Mouse (Mus musculus) liver, embryonic 14.5 days (tissue): ENCODE data around the gene Cfap221. TPM values are rescaled to one million over a fixed set of nuclear protein-coding genes. Genes with fewer than 3 reads are reported as not detected.

ENCODE experiments used
- ATAC-seq: fragments of 200-750 bp; cut with Nextera tagmentation; 2 replicates; pipeline ENCODE4 v1.8.0; 2017; ENCODE audit warnings: moderate number of reproducible peaks, mild to moderate bottlenecking, moderate library complexity; ENCODE audit not compliant: insufficient read depth
- DNase-seq, 3 experiments: peaks; one replicate each; pipeline ENCODE4 v3.0.0-alpha.2; 2012 to 2013; ENCODE audit warnings: low read depth in 3 of 3, low spot score in 3 of 3
- H3K27ac ChIP-seq: fragments of 300-500 bp; sonication (generic); 2 replicates; pipeline ENCODE4 v1.5.1; 2014; ENCODE audit warnings: moderate library complexity, mild to moderate bottlenecking, control low read depth, inconsistent platforms
- H3K27me3 ChIP-seq: fragments of 300-500 bp; sonication (generic); 2 replicates; pipeline ENCODE4 v1.6.1; 2014; ENCODE audit warnings: mild to moderate bottlenecking, low read length, moderate library complexity; ENCODE audit not compliant: control insufficient read depth, insufficient read depth
- H3K36me3 ChIP-seq: fragments of 300-500 bp; sonication (generic); replicated peaks from 2 replicates; pipeline ENCODE4 v1.6.1; 2014; ENCODE audit warnings: low read depth; ENCODE audit not compliant: control insufficient read depth, insufficient read depth
- H3K4me1 ChIP-seq, 2 experiments: fragments of 200-500 bp in 1 of 2; fragments of 300-500 bp in 1 of 2; sonication (generic) in 1 of 2; replicated peaks; 2 replicates each; pipeline ENCODE4 v1.6.1; 2012 to 2014; ENCODE audit warnings: antibody characterized with exemption in 1 of 2, inconsistent platforms in 1 of 2, low read length in 1 of 2; ENCODE audit not compliant: control insufficient read depth in 2 of 2, insufficient read depth in 2 of 2
- H3K4me2 ChIP-seq: fragments of 300-500 bp; sonication (generic); 2 replicates; pipeline ENCODE4 v1.6.1; 2014; ENCODE audit warnings: low read depth, mild to moderate bottlenecking, control low read depth, moderate library complexity
- H3K4me3 ChIP-seq, 2 experiments: fragments of 200-500 bp in 1 of 2; fragments of 300-500 bp in 1 of 2; sonication (generic) in 1 of 2; 2 replicates each; pipeline ENCODE4 v1.5.1; 2012 to 2014; ENCODE audit warnings: low read depth in 2 of 2, low read length in 2 of 2, mild to moderate bottlenecking in 2 of 2, control low read depth in 1 of 2, inconsistent platforms in 1 of 2, moderate library complexity in 1 of 2; ENCODE audit not compliant: insufficient read depth in 1 of 2
- H3K9ac ChIP-seq: fragments of 300-500 bp; sonication (generic); replicated peaks from 2 replicates; pipeline ENCODE4 v1.6.1; 2014; ENCODE audit warnings: mild to moderate bottlenecking, control low read depth, moderate library complexity
- H3K9me3 ChIP-seq: fragments of 300-500 bp; sonication (generic); 2 replicates; pipeline ENCODE4 v1.6.1; 2016; ENCODE audit warnings: low read length, mixed read lengths; ENCODE audit not compliant: control insufficient read depth
- CTCF ChIP-seq: IDR thresholded peaks from 2 replicates; pipeline ENCODE4 v1.5.1; 2016; ENCODE audit warnings: antibody characterized with exemption, low read depth, control low read depth
- EP300 ChIP-seq: IDR thresholded peaks from 2 replicates; pipeline ENCODE4 v1.6.1; 2016; ENCODE audit warnings: antibody characterized with exemption, low read depth
- WGBS: fragments of 180-500 bp; shearing (Covaris S2); extraction: QIAGEN DNeasy Blood & Tissue Kit; methylation state at CpG from one replicate; pipeline ENCODE4 v1.1.7; 2014; ENCODE audit not compliant: insufficient replicate concordance; 5-methylcytosine and 5-hydroxymethylcytosine counted together
- polyA plus RNA-seq, 2 experiments: library from polyadenylated mRNA; depleted of rRNA in 1 of 2; stranded (reverse) in 1 of 2; unstranded in 1 of 2; fragments of >200 nt; fragmentation: Nextera tagmentation in 1 of 2; extraction: Ambion mirVana in 1 of 2; gene quantifications; 2 replicates each; pipeline versions ENCODE4 v1.2.1 to v1.2.3; 2012 to 2014

Cfap221 gene
- polyA plus RNA-seq, 2 experiments, result not detected

DNA sequence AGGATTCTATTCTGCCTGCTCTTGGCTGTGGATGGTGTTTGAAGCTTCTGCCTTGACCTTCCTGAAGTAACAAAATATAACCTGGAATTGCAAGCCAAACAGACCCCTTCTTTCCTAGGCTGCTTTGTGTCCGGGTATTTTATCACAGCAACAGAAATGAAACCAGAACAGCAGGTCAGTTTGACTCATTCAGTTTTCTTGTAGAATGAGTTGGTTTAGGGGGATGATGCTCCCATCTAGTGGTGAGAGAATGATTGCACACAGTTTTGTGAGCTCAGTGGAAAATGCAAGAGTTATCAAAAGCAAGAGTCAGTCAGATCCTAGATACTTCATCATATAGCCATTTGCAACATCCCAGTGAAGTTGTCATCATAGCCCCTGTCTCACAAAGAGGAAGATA lies 67.3 kb downstream of the Cfap221 start:
- DNase-seq, result no peak
- ATAC-seq, result no peak
- Histone ChIP-seq H3K4me3 (no peak overlapping the region), H3K9ac (no peak overlapping the region), H3K27ac (no peak overlapping the region), H3K4me2 (no peak overlapping the region), H3K36me3 (no peaks in the 10 kb centered on the region), H3K9me3 (no peaks in the 10 kb centered on the region), H3K27me3 (no peaks in the 10 kb centered on the region), H3K4me1 (no peaks in the 10 kb centered on the region)
- WGBS, result 45% methylated on average over 1 of the region's 1 CpGs
- TF ChIP-seq EP300 (no peak), CTCF (peak; percentile 27; the same call in 1 of the 2 replicates)

DNA sequence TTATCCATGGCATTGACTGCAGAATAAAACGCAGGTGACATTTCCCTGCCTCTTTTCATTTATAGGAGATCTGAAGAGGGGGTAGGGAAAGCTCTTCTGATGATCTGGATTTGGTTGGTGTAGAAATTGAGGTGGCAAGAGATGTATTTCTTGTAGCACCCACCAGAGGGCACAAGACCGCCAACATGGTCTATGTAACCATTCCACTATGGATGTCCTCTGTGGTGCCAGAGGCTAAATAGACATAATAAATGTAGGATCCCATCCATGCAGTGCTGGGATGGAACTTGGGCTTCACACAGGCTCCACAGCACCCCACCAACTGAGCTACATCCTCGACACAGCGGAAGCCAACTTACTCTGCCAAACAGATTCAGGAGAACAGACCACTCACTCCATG lies 77.7 kb downstream of the Cfap221 start:
- peaks cover 0 to 6% of the 10 kb centered on the region in 2 experiments; a peak in 3 of 4 replicates for H3K4me1 ChIP-seq
- TF ChIP-seq EP300, result no peak
- TF ChIP-seq CTCF, result peak; percentile 64
- no peaks in the 10 kb centered on the region for H3K36me3 ChIP-seq
- no peaks in the 10 kb centered on the region for H3K9me3 ChIP-seq
- 49% methylated on average over 4 of the region's 4 CpGs for WGBS
- no peak overlapping the region for H3K4me2 ChIP-seq
- no peak overlapping the region for H3K9ac ChIP-seq
- H3K27ac ChIP-seq, result no peak overlapping the region
- ATAC-seq (no peak), DNase-seq (no peak)
- no peak overlapping the region for H3K4me3 ChIP-seq
- no peaks in the 10 kb centered on the region for H3K27me3 ChIP-seq

DNA sequence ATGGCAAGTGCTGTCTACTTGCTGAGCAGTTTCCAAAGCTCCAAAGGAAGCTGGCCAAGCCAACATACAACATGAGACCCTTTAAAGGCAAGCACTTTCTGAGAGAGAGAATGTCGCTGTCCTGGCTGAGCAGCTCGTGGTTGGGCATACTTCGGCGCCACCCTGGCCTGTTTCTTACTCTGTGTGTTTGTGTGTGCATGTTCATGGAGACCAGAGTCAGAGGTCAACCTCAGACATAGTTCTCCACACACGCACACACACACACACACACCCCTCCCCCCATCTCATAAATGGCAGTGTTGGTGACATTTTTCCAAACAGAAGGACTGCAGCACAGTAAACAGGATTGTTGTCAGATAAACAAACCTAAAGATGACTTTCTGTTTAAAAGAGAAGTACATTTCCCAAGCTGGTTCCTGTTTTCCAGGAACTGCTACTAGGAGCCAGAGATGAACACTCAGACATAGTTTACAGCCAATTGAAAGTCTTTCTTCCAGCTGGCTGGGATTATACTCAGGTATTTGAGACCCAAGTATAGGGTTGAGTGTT lies 80.1 kb downstream of the Cfap221 start:
- Histone ChIP-seq H3K4me1 (peaks cover 0 to 15% of the 10 kb centered on the region in 2 experiments; a peak in 3 of 4 replicates), H3K36me3 (no peaks in the 10 kb centered on the region), H3K27ac (no peak overlapping the region), H3K27me3 (no peaks in the 10 kb centered on the region), H3K4me3 (no peak overlapping the region), H3K9ac (no peak overlapping the region), H3K9me3 (no peaks in the 10 kb centered on the region), H3K4me2 (no peak overlapping the region)
- ATAC-seq, result no peak
- 59% methylated on average over 5 of the region's 5 CpGs for WGBS
- DNase-seq, result no peak
- TF ChIP-seq CTCF (no peak), EP300 (no peak)

DNA sequence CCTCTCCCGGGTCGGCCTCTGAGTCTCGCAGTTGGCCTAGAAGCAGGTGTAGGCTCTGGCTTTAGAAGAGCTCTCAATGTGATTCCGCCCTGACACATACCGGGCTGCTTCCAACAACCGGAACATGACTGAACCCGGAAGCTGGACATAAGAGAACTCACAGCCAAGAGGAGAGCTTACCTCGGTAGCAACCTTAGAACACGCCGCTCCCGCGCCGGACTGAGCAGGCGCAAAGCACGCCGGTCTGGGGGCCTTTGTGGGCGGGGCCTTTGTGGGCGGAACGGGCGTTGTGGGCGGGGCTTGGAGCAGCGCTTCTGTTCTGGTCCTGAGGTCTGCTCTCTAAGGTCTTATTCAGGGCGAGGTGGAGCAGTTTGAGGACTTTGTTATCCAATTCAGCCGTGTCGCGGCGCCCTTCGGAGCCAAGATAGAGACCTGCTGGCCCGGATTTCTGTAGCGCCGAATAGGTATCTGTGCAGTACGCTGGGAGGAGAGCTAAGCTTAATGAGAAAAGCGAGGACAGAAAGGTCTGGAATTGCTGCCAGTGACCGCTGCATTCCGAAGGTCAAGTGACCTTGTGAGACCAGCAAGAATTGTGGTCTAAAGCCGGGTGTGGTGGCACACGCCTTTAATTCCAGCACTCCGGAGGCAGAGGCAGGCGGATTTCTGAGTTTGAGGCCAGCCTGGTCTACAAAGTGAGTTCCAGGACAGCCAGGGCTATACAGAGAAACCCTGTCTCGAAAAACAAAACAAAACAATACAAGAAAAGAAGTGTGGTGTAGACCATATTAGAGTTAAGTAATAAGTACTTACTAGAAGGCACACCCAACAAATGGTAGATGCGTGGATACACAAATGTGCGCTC lies 83.8 kb downstream of the Cfap221 start, which contains the start of gene Tmem177:
Tmem177 (minus strand) TSS at position 256 of the 862 bp plus-strand sequence.
- H3K4me3 ChIP-seq, result peak within 1 kb of the TSS; percentile 80 to 84
- 9% methylated on average over 42 of the region's 42 CpGs for WGBS
- H3K4me1 ChIP-seq, result peaks cover 0 to 16% of the 10 kb centered on the region in 2 experiments; a peak in 3 of 4 replicates
- H3K36me3 ChIP-seq, result no peaks in the 10 kb centered on the region
- peak within 1 kb of the TSS; percentile 57 for H3K27ac ChIP-seq
- peak within 1 kb of the TSS; percentile 72 for H3K4me2 ChIP-seq
- TF ChIP-seq CTCF (no peak), EP300 (no peak)
- no peaks in the 10 kb centered on the region for H3K9me3 ChIP-seq
- DNase-seq (peak; percentile 84 to 88 (median 86)), ATAC-seq (peak; percentile 95)
- peak within 1 kb of the TSS; percentile 79 for H3K9ac ChIP-seq
- no peaks in the 10 kb centered on the region for H3K27me3 ChIP-seq

DNA sequence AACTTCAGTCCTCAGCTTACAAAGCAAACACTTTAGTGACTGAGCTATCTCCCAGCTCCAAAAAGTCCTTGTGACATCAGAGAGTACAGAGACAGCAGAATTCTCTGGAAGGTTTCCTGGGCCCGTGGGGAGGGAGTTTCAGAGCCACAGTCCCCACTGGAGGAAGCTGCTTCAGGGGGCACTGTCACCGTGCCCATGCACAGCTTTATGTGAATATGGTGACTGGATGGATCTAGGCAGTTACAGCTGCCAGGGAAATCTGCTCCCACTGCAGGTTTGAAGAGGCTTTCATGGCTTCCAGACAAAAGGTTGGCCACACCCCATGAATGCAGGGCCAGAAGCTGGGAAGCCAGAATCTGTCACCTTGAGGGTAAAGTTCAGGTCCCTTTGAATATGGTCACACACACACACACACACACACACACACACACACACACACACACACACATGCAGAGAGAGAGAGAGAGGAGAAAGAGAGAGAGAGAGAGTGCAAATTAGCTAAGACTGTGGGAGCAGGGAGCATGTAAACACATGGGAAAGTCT lies 89.8 kb downstream of the Cfap221 start:
- TF ChIP-seq CTCF (no peak), EP300 (no peak)
- no peaks in the 10 kb centered on the region for H3K27me3 ChIP-seq
- no peaks in the 10 kb centered on the region for H3K9me3 ChIP-seq
- 59% methylated on average over 2 of the region's 2 CpGs for WGBS
- peaks cover 0 to 5% of the 10 kb centered on the region in 2 experiments; a peak in 2 of 4 replicates for H3K4me1 ChIP-seq
- H3K36me3 ChIP-seq, result no peaks in the 10 kb centered on the region
- no peak for ATAC-seq
- no peak overlapping the region for H3K9ac ChIP-seq
- no peak for DNase-seq
- no peak overlapping the region for H3K4me2 ChIP-seq
- no peak overlapping the region for H3K27ac ChIP-seq
- no peak overlapping the region for H3K4me3 ChIP-seq
